Mouse (Mus musculus): ENCODE results near the gene Unc119b. TPM values are rescaled to one million over a fixed set of nuclear protein-coding genes. Genes with fewer than 3 reads are reported as not detected.
"Not testable (repeated sequence)": the region's sequence is repeated elsewhere in the genome, so short reads cannot be mapped to it uniquely, and the experiment has no call there.

Unc119b gene
- total and polyA plus RNA-seq, 2 experiments from 2014 or later = 22.5 to 32.1 TPM

- TF ChIP-seq CTCF (IDR thresholded peaks at IDR 0.05; ENCODE audit: low read depth) = no peak
- H3K4me2 ChIP-seq (ENCODE audit: low read depth, low read length) = no peak overlapping the region
- H3K27ac ChIP-seq = no peak overlapping the region
- H3K27me3 ChIP-seq (ENCODE audit: insufficient read depth, low read length) = no peaks in the 10 kb centered on the region
- DNase-seq (ENCODE audit: low spot score) (no peak), ATAC-seq (no peak)
- H3K4me1 ChIP-seq (ENCODE audit: insufficient read depth, low read length) = no peaks in the 10 kb centered on the region
- H3K36me3 ChIP-seq (ENCODE audit: insufficient read depth, low read length) = peaks cover 23% of the 10 kb centered on the region; the same call in 1 of the 2 replicates
- H3K9ac ChIP-seq (replicated peaks; ENCODE audit: low read length) = no peak overlapping the region
- H3K9me3 ChIP-seq (ENCODE audit: low read length) = no peaks in the 10 kb centered on the region
- no peak overlapping the region for H3K4me3 ChIP-seq (ENCODE audit: low read length)
- WGBS = 88% methylated on average over 5 of the region's 5 CpGs
These were observed 53.1 kb downstream of the Unc119b start for GRCm38 (mm10) chr5:115081636-115082035.

- no peak for ATAC-seq
- no peaks in the 10 kb centered on the region for H3K36me3 ChIP-seq (ENCODE audit: insufficient read depth, low read length)
- no peaks in the 10 kb centered on the region for H3K4me1 ChIP-seq (ENCODE audit: insufficient read depth, low read length)
- DNase-seq (ENCODE audit: low spot score) = peak; percentile 72
- no peak overlapping the region for H3K4me3 ChIP-seq (ENCODE audit: low read length)
- H3K9ac ChIP-seq (replicated peaks; ENCODE audit: low read length) = no peak overlapping the region
- H3K9me3 ChIP-seq (ENCODE audit: low read length) = no peaks in the 10 kb centered on the region
- peak; percentile 80 for TF ChIP-seq CTCF (IDR thresholded peaks at IDR 0.05; ENCODE audit: low read depth)
- H3K27me3 ChIP-seq (ENCODE audit: insufficient read depth, low read length) = no peaks in the 10 kb centered on the region
- H3K4me2 ChIP-seq (ENCODE audit: low read depth, low read length) = no peak overlapping the region
- H3K27ac ChIP-seq = no peak overlapping the region
- 59% methylated on average over 5 of the region's 5 CpGs for WGBS
These were observed 58.5 kb downstream of the Unc119b start for GRCm38 (mm10) chr5:115076144-115076901.

- Histone ChIP-seq H3K4me1 (ENCODE audit: insufficient read depth, low read length) (no peaks in the 10 kb centered on the region), H3K27me3 (ENCODE audit: insufficient read depth, low read length) (no peaks in the 10 kb centered on the region), H3K9ac (replicated peaks; ENCODE audit: low read length) (no peak overlapping the region), H3K4me3 (ENCODE audit: low read length) (no peak overlapping the region), H3K27ac (no peak overlapping the region), H3K9me3 (ENCODE audit: low read length) (no peaks in the 10 kb centered on the region), H3K4me2 (ENCODE audit: low read depth, low read length) (no peak overlapping the region), H3K36me3 (ENCODE audit: insufficient read depth, low read length) (no peaks in the 10 kb centered on the region)
- WGBS = 92% methylated on average over 4 of the region's 4 CpGs
- DNase-seq (ENCODE audit: low spot score) (no peak), ATAC-seq (no peak)
- TF ChIP-seq CTCF (IDR thresholded peaks at IDR 0.05; ENCODE audit: low read depth) = no peak
These were observed 60.0 kb downstream of the Unc119b start for GRCm38 (mm10) chr5:115074749-115075148.

- not testable (repeated sequence) for H3K36me3 ChIP-seq (ENCODE audit: insufficient read depth, low read length); H3K27ac ChIP-seq; H3K4me1 ChIP-seq (ENCODE audit: insufficient read depth, low read length); ATAC-seq; H3K9ac ChIP-seq (replicated peaks; ENCODE audit: low read length); H3K9me3 ChIP-seq (ENCODE audit: low read length); H3K4me2 ChIP-seq (ENCODE audit: low read depth, low read length); H3K4me3 ChIP-seq (ENCODE audit: low read length); H3K27me3 ChIP-seq (ENCODE audit: insufficient read depth, low read length); DNase-seq (ENCODE audit: low spot score)
- 84% methylated on average over 8 of the region's 8 CpGs for WGBS
These were observed 61.5 kb downstream of the Unc119b start for GRCm38 (mm10) chr5:115073306-115073705.

Other genes starting within 250 kb of the Unc119b start
- 6.3 and 6.9 TPM in 2 replicates for gene Oasl2, start 238.0 kb downstream of the Unc119b start, total RNA-seq (2014; rRNA removed)
- 4.7 and 6.1 TPM in 2 replicates for gene Oasl2, start 238.0 kb downstream of the Unc119b start, polyA plus RNA-seq (2015; fragmentation: Nextera tagmentation; extraction: Ambion mirVana)
- gene Oasl1, start 211.7 kb downstream of the Unc119b start, total RNA-seq (2014; rRNA removed) = 0.63 and 1.0 TPM in 2 replicates
- 0.25 and 0.32 TPM in 2 replicates for gene Oasl1, start 211.7 kb downstream of the Unc119b start, polyA plus RNA-seq (2015; fragmentation: Nextera tagmentation; extraction: Ambion mirVana)
- gene 2210016L21Rik, start 192.8 kb downstream of the Unc119b start, total RNA-seq (2014; rRNA removed) = 51.5 and 53.0 TPM in 2 replicates
- gene 2210016L21Rik, start 192.8 kb downstream of the Unc119b start, polyA plus RNA-seq (2015; fragmentation: Nextera tagmentation; extraction: Ambion mirVana) = 178 and 204 TPM in 2 replicates
- gene Hnf1a, start 163.9 kb downstream of the Unc119b start, total RNA-seq (2014; rRNA removed) = not detected in 2 replicates
- 0.05 TPM in 2 replicates for gene Hnf1a, start 163.9 kb downstream of the Unc119b start, polyA plus RNA-seq (2015; fragmentation: Nextera tagmentation; extraction: Ambion mirVana)
- 136 and 147 TPM in 2 replicates for gene Sppl3, start 123.8 kb downstream of the Unc119b start, total RNA-seq (2014; rRNA removed)
- 30.1 and 31.1 TPM in 2 replicates for gene Sppl3, start 123.8 kb downstream of the Unc119b start, polyA plus RNA-seq (2015; fragmentation: Nextera tagmentation; extraction: Ambion mirVana)
- not detected in 2 replicates for gene Gm10401, start 36.7 kb downstream of the Unc119b start, total RNA-seq (2014; rRNA removed)
- 38.5 and 39.3 TPM in 2 replicates for gene Gm10401, start 36.7 kb downstream of the Unc119b start, polyA plus RNA-seq (2015; fragmentation: Nextera tagmentation; extraction: Ambion mirVana)
- 30.3 and 32.5 TPM in 2 replicates for gene Acads, start 15.6 kb downstream of the Unc119b start, total RNA-seq (2014; rRNA removed)
- 22.1 and 25.3 TPM in 2 replicates for gene Acads, start 15.6 kb downstream of the Unc119b start, polyA plus RNA-seq (2015; fragmentation: Nextera tagmentation; extraction: Ambion mirVana)
- gene Mlec, start 23.2 kb upstream of the Unc119b start, total RNA-seq (2014; rRNA removed) = 65.5 and 80.9 TPM in 2 replicates
- gene Mlec, start 23.2 kb upstream of the Unc119b start, polyA plus RNA-seq (2015; fragmentation: Nextera tagmentation; extraction: Ambion mirVana) = 15.5 and 20.6 TPM in 2 replicates
- gene Cabp1, start 59.4 kb upstream of the Unc119b start, total RNA-seq (2014; rRNA removed) = 21.4 and 34.6 TPM in 2 replicates
- 20.9 and 23.6 TPM in 2 replicates for gene Cabp1, start 59.4 kb upstream of the Unc119b start, polyA plus RNA-seq (2015; fragmentation: Nextera tagmentation; extraction: Ambion mirVana)
- 28.8 and 55.6 TPM in 2 replicates for gene Pop5, start 100.9 kb upstream of the Unc119b start, total RNA-seq (2014; rRNA removed)
- gene Pop5, start 100.9 kb upstream of the Unc119b start, polyA plus RNA-seq (2015; fragmentation: Nextera tagmentation; extraction: Ambion mirVana) = 99.1 and 99.3 TPM in 2 replicates
- gene Rnf10, start 137.9 kb upstream of the Unc119b start, total RNA-seq (2014; rRNA removed) = 108 and 112 TPM in 2 replicates
- 141 and 145 TPM in 2 replicates for gene Rnf10, start 137.9 kb upstream of the Unc119b start, polyA plus RNA-seq (2015; fragmentation: Nextera tagmentation; extraction: Ambion mirVana)
- gene Coq5, start 144.7 kb upstream of the Unc119b start, total RNA-seq (2014; rRNA removed) = 30.5 and 31.4 TPM in 2 replicates
- 47.1 and 47.5 TPM in 2 replicates for gene Coq5, start 144.7 kb upstream of the Unc119b start, polyA plus RNA-seq (2015; fragmentation: Nextera tagmentation; extraction: Ambion mirVana)
- gene Dynll1, start 166.0 kb upstream of the Unc119b start, total RNA-seq (2014; rRNA removed) = 184 and 239 TPM in 2 replicates
- gene Dynll1, start 166.0 kb upstream of the Unc119b start, polyA plus RNA-seq (2015; fragmentation: Nextera tagmentation; extraction: Ambion mirVana) = 1,016 and 1,030 TPM in 2 replicates
- 42.5 and 47.5 TPM in 2 replicates for gene Srsf9, start 192.2 kb upstream of the Unc119b start, total RNA-seq (2014; rRNA removed)
- 119 and 127 TPM in 2 replicates for gene Srsf9, start 192.2 kb upstream of the Unc119b start, polyA plus RNA-seq (2015; fragmentation: Nextera tagmentation; extraction: Ambion mirVana)
- gene Gatc, start 206.2 kb upstream of the Unc119b start, total RNA-seq (2014; rRNA removed) = 22.4 and 25.1 TPM in 2 replicates
- 27.5 and 32.1 TPM in 2 replicates for gene Gatc, start 206.2 kb upstream of the Unc119b start, polyA plus RNA-seq (2015; fragmentation: Nextera tagmentation; extraction: Ambion mirVana)
- 12.4 and 18.4 TPM in 2 replicates for gene Triap1, start 206.2 kb upstream of the Unc119b start, total RNA-seq (2014; rRNA removed)
- gene Triap1, start 206.2 kb upstream of the Unc119b start, polyA plus RNA-seq (2015; fragmentation: Nextera tagmentation; extraction: Ambion mirVana) = 59.2 and 61.6 TPM in 2 replicates
- 1,147 and 1,391 TPM in 2 replicates for gene Cox6a1, start 214.0 kb upstream of the Unc119b start, total RNA-seq (2014; rRNA removed)
- gene Cox6a1, start 214.0 kb upstream of the Unc119b start, polyA plus RNA-seq (2015; fragmentation: Nextera tagmentation; extraction: Ambion mirVana) = 1,694 and 1,700 TPM in 2 replicates